Mouse (Mus musculus) lung, postnatal 0 days (tissue): ENCODE measurements around the gene Fhit.

Experiments
- CTCF ChIP-seq: IDR thresholded peaks from 2 replicates; pipeline ENCODE4 v1.5.1; 2016; ENCODE audit warnings: antibody characterized with exemption, mild to moderate bottlenecking
- EP300 ChIP-seq: IDR thresholded peaks from 2 replicates; pipeline ENCODE4 v1.6.1; 2016; ENCODE audit warnings: antibody characterized with exemption, mild to moderate bottlenecking, control low read depth

DNA sequence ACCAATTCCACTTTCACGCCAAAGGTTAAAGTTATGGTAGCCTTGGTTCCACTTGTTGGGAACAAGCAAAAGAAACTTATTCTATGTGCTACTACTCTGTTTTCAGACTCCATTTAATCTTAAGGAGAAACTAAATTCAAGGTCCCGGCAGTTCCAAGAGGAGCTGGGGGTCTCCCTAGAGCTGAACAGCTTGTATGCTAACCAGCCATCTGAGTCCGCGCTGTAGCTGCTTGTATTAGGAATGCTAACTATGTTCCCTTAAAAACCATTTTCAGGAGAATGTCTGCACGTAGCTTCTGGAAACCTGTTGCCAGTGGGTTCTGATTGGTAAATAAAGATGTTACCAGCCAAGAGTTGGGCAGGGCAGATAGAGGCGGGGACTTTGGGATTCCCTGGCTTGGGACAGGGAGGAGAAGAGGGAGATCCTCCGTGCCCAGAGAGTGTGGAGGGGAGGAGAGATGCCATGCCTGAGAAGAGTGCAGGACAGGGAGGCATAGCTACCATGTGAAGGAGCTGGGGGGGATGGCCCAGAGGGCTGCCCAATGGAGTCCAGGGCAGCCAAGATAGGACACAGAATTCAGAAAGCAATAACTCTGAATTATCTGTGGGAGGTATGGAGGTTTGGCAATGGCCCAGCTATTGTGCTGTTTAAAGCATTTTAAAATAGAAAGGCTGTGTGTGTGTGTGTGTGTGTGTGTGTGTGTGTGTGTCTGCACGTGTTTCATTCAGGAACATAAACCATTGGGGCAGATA lies 629.9 kb downstream of the Fhit start:
- TF ChIP-seq CTCF (no peak), EP300 (no peak)
